Mouse (Mus musculus) layer of hippocampus, adult 8-10 months (tissue): Measurements from ENCODE around the gene Asb18. TPM values are rescaled to one million over a fixed set of nuclear protein-coding genes. Genes with fewer than 3 reads are reported as not detected.

Experiments
- DNase-seq, 2 experiments: peaks; one replicate each; pipeline ENCODE4 v3.0.0; 2022; ENCODE audit warnings: low spot score in 2 of 2
- total RNA-seq, 4 experiments: library from RNA; stranded (reverse); gene quantifications; 2 replicates each; pipeline ENCODE4 v1.2.4; 2022

The Asb18 gene
- total RNA-seq: 1 to 10 TPM; 2.5 to 2.8 (median 2.6) TPM

- no peak for DNase-seq
Observed at GRCm38 (mm10) chr1:90014446-90014845, at the start of gene Asb18. Asb18 (minus strand) TSS chr1:90014666.

DNA sequence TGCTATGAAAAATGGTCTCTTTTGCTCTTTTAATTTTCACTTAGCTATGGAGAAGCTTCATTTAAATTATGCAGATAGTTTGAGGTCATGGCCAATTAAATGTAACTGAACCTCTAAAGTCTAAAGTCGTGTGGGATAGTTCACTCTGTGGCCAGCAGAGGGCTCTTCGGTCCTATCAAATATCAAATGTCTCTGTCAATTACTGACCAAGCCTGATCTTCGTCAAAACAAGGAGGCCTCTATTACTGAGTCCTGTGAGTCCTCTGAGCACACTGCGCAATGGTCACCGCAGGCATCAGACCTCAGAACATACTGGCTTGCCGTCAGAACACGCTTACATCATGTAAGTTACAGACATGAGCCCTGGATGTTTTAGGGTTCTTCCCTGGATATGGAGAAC, 46.1 kb upstream of the Asb18 start:
- DNase-seq: peak in 1 of 2 experiments; percentile 68

- DNase-seq: no peak
Observed at GRCm38 (mm10) chr1:90060054-90060453, 45.6 kb upstream of the Asb18 start.

DNA sequence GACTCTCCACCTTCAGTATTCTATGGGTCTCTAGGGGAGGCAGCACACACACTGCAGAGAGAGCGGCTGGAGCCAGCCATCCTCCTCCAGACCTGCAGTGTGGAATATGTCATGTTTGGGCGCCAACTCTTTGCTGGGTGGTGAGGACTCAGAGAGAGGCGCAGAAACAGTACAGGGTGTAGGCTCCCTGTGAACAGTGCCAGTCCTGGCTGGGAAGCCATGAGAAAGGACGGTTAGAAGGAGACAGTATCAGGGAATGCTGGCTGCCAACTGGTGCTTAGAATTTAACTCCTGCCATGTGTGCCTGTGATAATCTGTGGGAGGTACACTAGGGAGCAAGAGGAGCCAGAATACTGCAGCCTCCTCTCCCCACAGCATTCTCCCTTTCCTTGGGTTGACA, 40.5 kb upstream of the Asb18 start:
- peak; percentile 63 to 69 for DNase-seq

DNA sequence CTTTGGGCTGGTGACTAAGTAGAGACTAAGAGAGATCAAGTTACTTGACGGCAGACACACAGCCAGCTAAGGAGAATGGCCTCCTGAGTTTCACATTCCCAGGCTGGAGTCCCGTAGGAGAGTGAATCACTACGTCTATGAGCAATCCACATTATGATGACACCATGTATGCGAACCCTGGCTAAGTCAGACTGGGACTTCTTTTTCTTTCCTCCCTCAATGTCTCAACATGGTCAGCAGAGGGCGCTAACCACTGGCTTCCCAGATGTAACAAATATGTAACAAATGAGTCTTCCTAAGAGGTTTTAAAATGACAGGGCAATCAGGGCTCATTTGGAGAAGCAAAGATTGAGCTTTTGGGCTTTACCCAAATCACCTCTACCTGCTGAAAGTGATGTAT, 36.9 kb upstream of the Asb18 start:
- DNase-seq: peak in 1 of 2 experiments; percentile 31

- DNase-seq: no peak
Observed at GRCm38 (mm10) chr1:90050046-90050739, 35.7 kb upstream of the Asb18 start.

DNA sequence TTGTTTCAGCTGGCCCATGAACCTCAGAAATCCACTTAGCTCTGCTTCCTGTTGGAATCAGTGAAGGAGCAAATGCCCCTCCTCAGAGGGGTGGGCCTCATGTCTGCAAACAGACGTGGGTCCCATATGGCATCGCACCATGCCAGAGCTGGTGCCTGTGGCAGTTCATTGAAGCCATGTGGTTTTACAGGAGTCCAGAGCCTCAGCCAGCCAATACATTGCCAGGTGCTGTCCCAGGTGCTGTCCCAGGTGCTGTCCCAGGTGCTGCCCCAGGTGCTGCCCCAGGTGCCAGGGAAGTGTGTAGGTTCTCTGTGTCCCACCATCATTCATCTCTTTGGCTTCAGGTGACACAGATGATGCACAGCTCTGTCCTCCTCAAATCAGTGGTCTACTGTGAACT, 13.8 kb upstream of the Asb18 start:
- no peak for DNase-seq

- DNase-seq: no peak
Observed at GRCm38 (mm10) chr1:90026945-90027344, 12.5 kb upstream of the Asb18 start.

DNA sequence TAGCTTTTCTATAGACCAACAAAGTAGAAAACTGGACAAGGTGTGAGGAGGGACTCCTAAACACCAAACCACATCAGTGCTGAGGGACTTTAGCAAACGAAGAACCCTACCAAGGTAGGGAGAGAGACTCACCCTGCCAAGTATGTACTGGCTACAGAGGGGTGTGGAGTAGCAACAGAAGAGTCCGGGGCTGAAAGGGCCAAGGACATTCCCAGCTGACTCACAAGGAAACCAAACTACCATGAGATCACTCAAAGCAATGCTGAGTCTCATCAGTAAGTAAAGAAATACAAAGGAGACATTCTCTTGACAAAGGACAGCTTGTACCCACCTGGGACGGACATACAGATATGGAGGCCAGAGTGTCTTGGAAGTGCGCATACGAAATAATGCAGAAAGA, 5.9 kb upstream of the Asb18 start:
- DNase-seq: no peak

- no peak for DNase-seq
Observed at GRCm38 (mm10) chr1:90018071-90018470, 3.6 kb upstream of the Asb18 start.

GRCm38 (mm10) chr1:90013273-90013672, 1.2 kb downstream of the Asb18 start:
- DNase-seq: no peak

DNA sequence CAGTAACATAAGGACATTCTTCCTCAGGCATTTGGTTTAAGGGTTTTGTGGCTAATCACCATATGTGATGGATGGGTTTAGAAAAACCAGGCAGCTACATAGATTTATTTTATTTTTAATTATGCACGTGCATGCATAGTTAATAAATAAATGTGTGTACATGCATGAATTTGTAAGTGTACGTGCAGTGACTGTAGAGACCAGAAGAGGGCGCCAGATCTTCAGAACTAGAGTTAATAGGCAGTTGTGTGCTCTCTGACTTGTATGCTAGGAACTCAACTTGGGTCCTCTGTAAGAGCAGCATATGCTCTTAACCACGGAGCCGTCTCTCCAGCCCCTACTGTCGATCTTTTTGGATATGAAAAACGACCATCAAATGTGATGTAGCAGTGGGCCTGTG, 1.6 kb downstream of the Asb18 start:
- DNase-seq: no peak

DNA sequence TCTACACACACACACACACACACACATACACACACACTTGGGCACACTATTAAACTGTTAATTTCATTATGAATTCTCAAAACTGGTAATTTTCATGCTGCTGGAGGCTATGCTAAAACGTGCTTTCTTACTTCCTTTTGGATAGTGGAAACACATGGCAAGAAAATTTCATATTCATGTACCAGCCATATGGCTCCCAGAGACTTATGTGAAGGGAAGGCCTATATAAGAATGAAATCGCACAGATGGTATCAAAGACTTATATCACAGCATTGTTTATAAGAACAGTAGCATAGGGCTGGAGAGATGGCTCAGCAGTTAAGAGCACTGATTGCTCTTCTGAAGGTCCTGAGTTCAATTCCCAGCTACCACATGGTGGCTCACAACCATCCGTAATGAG, 2.3 kb downstream of the Asb18 start:
- DNase-seq: no peak

GRCm38 (mm10) chr1:90010077-90010476, 4.4 kb downstream of the Asb18 start:
- DNase-seq: no peak

DNA sequence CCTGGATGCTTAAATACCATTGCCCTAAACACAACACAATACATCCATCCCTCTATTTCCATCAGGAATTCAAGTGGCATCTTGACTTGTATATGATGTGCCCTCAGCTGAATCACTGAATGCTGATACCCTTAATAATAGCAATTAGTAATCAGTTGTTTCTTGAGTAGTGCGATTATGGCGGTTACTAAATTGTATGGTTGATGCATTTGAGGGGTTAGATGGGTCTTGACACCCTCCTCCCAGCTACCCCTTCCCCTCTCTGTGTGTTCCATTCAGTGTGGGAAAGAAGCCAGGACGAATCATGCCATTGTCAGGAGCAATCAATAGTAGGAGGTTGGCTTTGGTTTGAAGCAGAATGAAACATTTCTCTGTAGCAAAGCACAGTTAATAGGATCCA, 5.3 kb downstream of the Asb18 start:
- DNase-seq: no peak

DNA sequence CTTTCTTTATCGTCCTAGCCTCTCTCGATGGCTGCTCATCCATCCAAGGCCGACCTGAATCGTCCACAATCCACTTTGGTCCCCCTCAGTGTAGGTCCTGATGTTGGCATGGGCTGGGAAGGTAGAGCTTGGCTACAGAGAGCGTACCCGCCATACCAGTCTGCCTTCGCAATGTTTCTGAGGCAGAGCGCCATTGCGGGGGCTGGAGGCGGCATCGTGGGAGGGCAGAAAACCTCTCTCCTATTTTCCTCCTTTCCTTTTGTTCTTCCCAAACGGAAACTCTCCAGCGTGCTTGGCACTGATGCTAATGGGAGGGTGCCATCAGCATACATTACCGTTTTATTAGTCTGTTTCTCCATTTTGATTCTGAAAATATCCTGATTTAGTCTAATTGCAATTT, 7.8 kb downstream of the Asb18 start:
- DNase-seq: peak; percentile 15 to 37

DNA sequence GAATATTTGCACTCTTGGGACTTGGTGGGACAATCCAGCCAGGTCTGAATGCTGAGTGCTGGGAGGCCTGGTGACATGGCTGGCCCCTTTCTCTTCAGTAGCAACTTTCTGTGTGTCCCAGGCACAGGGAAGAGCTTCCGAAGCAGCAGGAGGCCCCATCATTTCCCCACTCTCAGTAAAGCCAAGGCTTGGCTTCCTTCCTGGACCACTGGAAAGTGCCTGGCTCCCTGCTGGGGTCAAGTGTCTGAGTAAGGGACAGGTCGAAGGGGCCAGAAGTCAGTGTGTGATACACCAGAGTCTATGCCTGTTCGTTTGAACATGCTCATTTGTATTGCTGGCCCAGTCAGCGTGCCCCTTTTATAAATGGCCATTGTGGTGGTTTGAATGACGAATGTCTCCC, 13.5 kb downstream of the Asb18 start:
- DNase-seq: no peak

DNA sequence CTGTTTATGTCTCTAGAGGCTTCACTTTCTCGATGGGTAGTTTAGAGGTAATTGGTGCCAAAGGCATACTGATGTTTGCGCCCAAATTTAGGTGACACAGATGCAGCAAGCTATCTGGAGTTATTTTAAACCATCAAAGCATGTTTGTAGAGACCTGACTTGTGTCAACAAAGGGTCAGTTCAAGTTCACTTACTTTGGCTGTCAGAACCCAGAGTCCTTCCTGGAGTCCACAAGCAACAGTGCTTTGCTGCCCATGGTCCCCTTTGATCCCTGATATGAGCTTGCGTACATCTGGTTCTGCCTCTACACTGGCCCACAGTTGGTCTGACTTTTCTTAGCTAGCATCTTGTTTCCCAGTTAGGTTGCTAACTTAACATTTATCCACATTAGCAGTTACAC, 14.6 kb downstream of the Asb18 start:
- no peak for DNase-seq

- no peak for DNase-seq
Observed at GRCm38 (mm10) chr1:89998696-89999095, 15.8 kb downstream of the Asb18 start.

DNA sequence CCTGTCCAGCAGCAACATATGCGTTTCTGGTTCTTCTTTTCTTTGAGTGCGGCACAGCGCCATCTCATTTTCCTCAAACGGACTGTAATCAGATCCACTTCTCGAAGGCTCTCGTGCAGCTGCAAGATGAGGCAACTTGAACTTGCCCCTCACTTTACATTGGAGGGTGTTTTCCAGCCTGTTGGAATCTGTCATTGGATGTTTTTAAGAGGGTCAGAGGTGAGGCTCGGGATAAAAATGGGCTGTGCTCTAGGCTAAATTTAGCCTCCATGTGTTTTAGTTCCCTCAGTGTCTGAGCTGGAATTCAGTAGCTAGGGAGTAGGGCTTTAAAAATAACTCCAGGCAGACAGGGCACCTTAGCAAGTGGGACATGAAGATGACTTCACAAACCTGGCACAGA, 16.4 kb downstream of the Asb18 start:
- DNase-seq: no peak

DNA sequence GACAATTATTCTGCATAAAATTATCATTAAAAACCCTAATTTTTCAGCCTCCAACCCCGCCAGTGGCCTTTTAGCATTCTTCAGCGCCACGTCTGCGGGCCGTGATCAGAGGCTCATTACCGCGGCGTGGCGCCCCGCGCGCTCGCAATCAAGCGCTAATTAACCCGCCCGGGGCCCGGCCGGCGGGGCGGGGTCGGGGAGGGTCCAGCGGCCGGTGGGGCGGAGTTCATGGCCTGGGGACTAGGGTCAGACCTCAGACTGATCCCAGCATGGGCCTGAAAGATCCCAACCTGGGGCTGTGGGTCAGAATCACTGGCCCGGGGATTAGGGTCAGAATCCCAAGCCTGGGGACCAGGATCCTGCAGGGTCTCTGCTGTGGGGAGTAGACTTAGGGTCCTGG, 22.2 kb downstream of the Asb18 start:
- no peak for DNase-seq

GRCm38 (mm10) chr1:89977261-89977660, 37.2 kb downstream of the Asb18 start:
- no peak for DNase-seq

DNA sequence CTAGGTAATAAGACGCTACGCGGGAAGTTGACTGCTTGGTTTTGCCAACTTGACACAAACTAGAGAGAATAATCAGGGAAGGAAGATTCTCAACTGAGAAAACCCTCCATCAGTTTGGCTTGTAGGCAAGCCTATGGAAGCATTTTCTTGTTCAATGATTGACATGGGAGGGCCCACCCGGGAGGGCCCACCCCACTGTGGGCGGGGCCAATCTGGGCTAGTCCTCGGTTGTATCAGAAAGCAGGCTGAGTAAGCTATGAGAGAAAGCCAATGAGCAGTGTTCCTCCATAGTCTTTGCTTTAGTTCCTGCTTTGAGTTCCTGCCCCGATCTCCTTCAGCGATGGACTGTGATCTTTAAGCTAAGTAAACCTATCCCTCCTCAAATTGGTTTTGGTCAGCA, 38.1 kb downstream of the Asb18 start:
- DNase-seq: no peak

DNA sequence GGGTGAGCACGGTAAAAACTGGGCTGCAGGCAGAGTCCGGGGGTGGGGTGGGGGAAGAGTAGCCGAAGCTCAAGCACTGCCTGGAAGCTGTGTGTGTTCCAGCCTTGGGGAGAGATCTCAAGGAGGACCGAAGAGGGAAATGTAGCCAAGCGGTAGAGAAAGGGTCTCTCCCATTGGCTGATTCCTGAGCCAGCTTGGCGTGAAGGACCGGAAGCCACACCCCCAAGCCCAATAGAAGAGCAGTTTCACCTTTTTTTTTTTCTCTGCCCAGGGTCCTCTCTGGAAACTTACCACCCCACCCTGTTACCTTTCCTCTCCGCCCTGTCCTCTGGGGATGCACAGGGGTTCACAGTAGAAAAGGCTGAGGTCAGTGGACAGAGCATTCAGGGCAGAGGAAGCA, 39.9 kb downstream of the Asb18 start:
- DNase-seq: no peak
